Mouse (Mus musculus) layer of hippocampus, adult 11-12 months (tissue): Measurements from ENCODE around the gene Abhd15.

Experiments
- DNase-seq: peaks from one replicate; pipeline ENCODE4 v3.0.0; 2022; ENCODE audit warnings: low spot score

The Abhd15 gene

GRCm38 (mm10) chr11:77514832-77515636 is at the start of gene Abhd15:
Gene Abhd15 (plus strand): TSS chr11:77515121.
- DNase-seq: peak; percentile 75

- no peak for DNase-seq
These were observed 48.4 kb upstream of the Abhd15 start for GRCm38 (mm10) chr11:77466544-77466943.

GRCm38 (mm10) chr11:77467157-77467556 is 47.8 kb upstream of the Abhd15 start:
- DNase-seq: peak; percentile 79

- peak; percentile 81 for DNase-seq
These were observed 47.1 kb upstream of the Abhd15 start for GRCm38 (mm10) chr11:77467784-77468183.

- no peak for DNase-seq
These were observed 46.5 kb upstream of the Abhd15 start for GRCm38 (mm10) chr11:77468397-77468796.

- DNase-seq: no peak
These were observed 43.5 kb upstream of the Abhd15 start for GRCm38 (mm10) chr11:77471407-77471806.

GRCm38 (mm10) chr11:77472775-77473174 is 42.1 kb upstream of the Abhd15 start:
- no peak for DNase-seq

- no peak for DNase-seq
These were observed 38.7 kb upstream of the Abhd15 start for GRCm38 (mm10) chr11:77476216-77476615.

- no peak for DNase-seq
These were observed 38.0 kb upstream of the Abhd15 start for GRCm38 (mm10) chr11:77476895-77477294.

- DNase-seq: no peak
These were observed 31.9 kb upstream of the Abhd15 start for GRCm38 (mm10) chr11:77483043-77483442.

- DNase-seq: no peak
These were observed 31.2 kb upstream of the Abhd15 start for GRCm38 (mm10) chr11:77483510-77484255.

- DNase-seq: no peak
These were observed 29.7 kb upstream of the Abhd15 start for GRCm38 (mm10) chr11:77485229-77485628.

- DNase-seq: no peak
These were observed 28.1 kb upstream of the Abhd15 start for GRCm38 (mm10) chr11:77486798-77487197.

GRCm38 (mm10) chr11:77488771-77489581 is 25.9 kb upstream of the Abhd15 start:
- no peak for DNase-seq

GRCm38 (mm10) chr11:77489591-77490235 is 25.2 kb upstream of the Abhd15 start, which contains the start of gene Ankrd13b:
Gene Ankrd13b (minus strand): TSS chr11:77489678.
- peak; percentile 81 for DNase-seq

- no peak for DNase-seq
These were observed 24.5 kb upstream of the Abhd15 start for GRCm38 (mm10) chr11:77490451-77490850.

GRCm38 (mm10) chr11:77491123-77491501 is 23.8 kb upstream of the Abhd15 start:
- DNase-seq: peak; percentile 93

- DNase-seq: no peak
These were observed 23.2 kb upstream of the Abhd15 start for GRCm38 (mm10) chr11:77491502-77492291.

- no peak for DNase-seq
These were observed 22.5 kb upstream of the Abhd15 start for GRCm38 (mm10) chr11:77492311-77492871.

GRCm38 (mm10) chr11:77492911-77493332 is 22.0 kb upstream of the Abhd15 start:
- DNase-seq: peak; percentile 93
